Mouse (Mus musculus) cerebellum, adult 9-11 months (tissue): Measurements from ENCODE around the gene Spag5.

Source experiments
- DNase-seq: peaks from one replicate; pipeline ENCODE4 v3.0.0; 2022

Gene Spag5

DNA sequence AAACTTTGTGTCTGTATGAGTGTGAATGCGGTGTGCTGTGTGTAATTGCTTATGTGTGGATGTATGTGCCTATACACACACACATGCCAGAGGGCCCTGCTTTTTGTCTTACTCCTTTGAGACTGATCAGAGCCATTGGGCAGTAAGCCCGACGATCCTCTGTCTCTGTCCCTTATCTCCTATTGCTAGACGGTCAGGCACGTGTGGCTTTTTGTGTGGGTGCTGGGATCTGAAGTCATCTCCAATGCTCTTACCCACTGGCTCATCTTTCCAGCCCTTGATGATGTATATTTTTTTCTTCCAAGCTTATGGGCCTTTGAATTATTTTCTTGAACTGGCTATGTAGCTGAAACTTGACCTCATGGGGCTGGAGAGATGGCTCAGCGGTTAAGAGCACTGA is 53.6 kb downstream of the Spag5 start:
- no peak for DNase-seq

DNA sequence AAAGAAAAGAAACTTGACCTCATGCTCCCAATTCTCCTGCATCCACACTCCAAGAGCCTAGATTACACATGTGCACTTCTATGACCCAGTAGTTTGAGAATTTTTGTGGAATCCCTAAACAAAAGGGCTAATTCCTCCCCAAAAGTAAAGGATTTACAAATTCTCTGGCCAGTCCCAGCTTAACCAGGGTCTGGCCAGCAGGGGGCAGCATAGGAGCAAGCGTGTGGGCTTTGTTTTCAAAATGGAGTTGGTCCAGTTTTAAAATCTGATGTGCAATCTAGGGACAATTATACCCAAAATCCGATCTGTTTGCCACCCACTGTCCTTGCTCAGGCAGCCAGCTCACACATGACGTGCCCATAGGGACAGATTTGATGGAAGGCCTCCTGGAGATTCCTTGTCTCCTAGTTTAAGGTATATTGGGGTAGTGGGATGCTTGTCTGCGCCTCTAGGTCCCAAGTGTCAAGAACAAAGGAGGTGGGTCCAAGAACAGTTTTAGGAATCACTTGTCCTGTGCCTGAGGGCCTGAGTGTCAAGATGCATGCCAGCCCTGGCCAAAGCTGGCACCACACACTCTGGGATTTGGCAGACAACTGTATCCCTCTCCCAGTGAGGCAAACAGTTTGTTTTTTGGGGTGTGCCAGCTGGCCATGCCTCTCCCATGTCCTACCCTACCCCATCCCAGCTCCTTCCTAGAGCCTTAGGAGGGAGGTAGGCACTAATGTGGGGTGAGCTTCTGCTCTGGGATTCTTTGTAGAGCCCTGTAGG is 54.3 kb downstream of the Spag5 start:
- peak; percentile 57 for DNase-seq

DNA sequence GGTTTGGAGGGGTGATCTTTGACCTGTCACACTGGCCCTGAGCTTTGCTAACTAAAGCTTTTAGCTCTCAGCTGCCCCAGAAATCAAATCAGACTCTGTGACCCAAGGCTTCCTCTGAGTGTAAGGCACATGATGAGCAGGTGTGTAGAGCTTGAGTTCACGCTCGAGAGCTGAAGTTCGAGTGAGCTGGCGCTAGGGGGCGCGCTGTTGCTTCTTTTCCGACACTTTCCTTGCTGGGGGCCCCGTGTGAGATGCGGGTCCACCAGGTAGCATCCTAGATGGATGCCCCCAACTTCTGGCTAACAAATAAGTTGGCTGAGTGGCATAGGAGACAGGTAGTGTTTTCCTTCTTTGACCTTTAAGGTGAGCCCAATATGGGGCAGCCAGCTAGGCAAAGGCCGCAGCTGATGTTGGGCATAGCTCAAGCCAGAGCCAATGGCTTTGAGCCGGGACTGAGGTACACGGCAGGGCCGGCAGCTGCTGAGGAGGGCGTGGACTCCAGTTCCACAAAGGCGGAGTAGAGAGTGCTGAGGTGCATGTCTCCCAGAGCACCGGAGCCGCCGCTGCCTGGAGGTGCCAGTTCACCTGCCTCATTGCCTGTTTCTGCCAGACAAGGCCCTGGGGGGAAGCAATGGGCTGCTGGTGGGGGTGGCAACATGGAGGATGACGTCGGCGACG is 57.1 kb downstream of the Spag5 start:
- DNase-seq = peak; percentile 31

DNA sequence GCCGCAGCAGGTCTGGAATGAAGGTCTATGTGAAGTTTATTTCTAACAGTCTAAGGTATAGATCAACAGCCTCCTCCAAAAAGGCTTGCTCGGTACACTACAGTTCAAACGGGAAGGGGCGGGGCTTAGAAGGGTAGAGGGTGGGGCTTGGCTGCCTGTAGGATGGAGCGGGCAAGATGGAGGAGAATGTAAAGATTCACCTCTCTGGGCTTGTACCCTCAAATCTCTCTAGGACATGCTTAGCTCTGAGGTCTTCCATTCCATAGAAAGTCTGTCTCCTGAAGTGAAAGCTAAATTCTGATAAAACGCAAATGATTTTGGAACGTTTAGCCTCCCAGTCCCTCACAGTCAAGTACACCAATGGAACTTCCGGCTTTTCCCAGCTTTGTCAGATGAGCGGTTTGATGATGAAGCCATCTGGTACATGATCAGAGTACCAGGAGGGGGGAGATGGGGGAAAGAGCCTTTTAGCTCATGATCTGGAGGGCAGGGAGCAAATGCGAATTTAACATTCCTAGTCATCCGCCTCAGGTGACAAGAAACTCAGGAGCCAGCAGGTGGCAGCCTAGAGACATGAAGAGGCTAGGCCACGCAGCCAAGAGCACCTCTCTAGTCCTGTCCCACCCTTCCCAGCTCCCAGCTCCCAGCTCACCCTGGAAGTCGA is 58.9 kb downstream of the Spag5 start:
- peak; percentile 72 for DNase-seq

DNA sequence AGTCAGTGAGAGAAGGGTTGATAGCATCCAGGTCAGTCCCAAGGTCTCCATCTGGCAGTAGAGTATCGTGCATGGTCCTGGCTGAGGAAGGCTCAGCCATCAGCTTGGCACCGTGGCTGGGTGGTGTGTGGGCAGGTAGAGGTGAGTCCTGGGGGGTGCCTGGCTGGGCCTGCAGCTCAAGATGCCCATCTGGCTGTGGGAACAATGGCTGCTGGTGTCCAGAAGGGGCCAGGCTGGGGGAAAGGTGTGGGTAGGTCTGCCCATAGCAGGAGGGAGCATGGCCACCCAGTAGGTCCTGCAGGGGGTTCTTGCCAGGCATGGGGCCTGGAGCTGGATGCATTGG is 59.4 kb downstream of the Spag5 start:
- no peak for DNase-seq

DNA sequence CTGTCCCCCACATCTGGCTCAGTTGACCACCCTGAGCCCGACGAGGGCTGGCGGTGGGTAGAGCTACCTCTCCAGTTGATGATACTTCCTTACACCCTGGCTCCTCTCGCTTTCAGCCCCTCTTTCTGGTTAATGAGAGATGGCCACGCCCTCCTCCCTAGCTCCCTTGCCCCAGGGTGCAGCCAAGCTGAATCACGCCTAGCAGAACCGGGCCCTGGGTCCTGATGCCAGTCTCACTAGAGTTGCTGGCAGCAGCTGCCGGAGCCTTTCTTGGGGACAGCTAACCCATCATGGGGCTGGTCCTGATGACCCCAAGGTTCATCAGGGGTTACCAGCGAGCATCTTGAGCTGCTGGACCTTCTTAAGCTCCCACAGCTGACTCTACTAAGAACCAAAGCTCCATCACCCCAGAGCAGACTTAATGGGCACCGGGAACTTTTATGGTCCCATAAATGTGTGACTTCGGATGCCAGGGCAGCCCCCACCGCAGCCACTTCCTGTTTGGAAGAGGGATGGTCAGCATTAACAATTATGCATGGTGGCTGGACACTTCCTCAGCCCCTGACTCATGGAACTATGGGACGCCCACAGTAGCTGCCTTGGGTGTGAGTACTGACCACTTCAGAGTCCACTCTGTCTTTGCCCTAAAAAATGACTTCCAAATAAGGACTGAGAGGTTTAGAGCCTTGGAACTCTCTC is 62.1 kb downstream of the Spag5 start:
- DNase-seq = no peak

DNA sequence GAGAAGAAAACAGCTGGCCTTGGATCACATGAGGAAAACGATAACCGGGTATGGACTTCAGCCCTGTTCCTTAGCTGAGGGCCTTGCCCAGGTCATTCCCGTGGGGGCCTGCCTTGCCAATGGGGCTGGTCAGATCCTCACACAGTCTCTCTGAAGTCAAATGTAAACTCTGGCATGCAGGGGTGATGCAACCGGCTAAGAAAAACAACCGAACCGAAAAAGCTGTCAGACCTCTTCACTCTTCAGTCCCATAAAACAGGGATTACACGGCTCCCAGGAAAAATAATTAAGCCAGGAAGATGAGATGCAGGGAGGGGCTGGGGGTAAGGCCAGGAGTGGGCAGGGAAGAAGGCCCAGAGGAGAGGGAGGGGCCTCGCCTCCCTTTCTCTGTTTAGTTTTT is 62.8 kb downstream of the Spag5 start:
- DNase-seq = no peak

DNA sequence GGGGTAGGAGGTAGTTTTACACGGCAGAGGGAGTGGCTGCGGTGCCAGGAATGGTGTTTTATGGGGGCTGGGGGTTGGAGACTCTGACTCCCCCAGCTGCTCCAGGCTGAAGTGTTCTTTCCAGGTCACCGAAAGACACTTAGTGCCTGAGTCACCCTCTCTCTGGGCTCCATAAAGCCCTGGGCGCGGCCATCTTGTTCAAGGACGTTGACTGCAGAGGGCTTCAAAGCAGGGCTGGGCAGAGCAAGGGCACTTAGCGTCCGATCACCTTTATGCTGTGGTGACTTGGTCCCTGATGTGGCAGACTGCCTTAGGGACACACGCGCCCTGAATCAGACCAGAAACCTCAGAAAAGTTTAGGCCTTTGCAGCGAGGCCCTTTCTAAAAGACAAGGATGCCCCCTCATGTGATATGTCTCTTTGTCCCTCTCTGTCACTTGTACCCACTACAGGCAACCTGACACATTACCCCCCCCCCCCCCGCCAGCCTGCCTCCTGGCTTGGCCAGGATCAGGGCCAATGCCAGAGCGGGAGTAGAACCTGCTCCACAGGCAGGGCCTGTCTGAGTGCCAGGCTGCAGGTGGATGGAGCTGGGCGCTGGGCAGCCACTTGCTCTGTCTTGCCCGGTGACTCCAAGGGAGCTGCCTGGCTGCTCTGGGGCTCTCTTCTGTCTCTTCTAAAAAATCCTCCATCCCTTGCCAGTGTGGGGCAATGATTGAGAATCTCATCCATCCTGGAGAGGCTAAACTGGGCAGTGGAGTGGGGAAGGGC is 66.3 kb downstream of the Spag5 start:
- no peak for DNase-seq

DNA sequence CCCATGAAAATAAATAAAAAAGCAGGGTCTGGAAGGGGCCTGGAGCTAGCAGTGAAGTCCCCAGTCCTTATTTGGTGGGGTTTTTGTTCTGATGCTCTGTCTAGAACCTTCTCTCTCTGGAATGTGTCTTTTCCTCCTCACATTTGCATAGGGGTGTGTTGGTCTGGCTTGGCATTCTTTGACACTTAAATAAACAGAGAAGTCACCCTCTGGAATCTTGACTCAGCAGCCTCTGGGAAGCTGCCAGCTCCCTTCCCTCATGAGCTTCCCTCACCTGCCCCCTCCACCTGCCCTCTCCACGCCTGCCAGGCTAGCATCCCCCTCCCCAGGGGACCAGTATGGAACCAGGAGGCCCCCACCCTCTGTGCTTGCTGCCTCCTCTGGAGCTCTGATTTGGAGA is 69.1 kb downstream of the Spag5 start:
- DNase-seq = no peak

DNA sequence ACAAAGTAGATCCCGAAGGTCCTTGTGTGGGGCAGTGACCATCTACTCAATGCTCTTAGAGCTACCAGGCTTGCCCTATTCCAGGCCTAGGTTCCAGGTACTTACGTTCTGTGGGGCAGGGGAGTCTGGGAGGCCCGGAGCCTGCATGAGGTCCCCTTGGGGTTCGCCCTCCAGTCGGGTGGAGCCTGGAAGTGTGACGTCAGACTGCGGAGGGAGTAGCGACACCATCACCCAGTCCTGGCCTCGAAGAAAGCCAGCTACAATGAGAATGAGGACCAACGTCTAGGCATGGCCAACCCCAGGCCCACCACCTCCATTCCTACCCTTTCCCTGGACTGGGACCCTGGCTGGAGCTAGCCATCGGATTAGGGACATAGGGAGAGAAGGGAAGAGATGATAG is 70.4 kb downstream of the Spag5 start:
- DNase-seq = no peak
